Mouse (Mus musculus) hindbrain, embryonic 10.5 days (tissue): Measurements from ENCODE around the gene Kcnk1. TPM values are rescaled to one million over a fixed set of nuclear protein-coding genes. Genes with fewer than 3 reads are reported as not detected.

Source experiments
- DNase-seq: peaks from one replicate; pipeline ENCODE4 v3.0.0-alpha.2; 2017; ENCODE audit warnings: low spot score
- H3K27ac ChIP-seq: fragments of 300-500 bp; sonication (generic); 2 replicates; pipeline ENCODE4 v1.5.1; 2016; ENCODE audit warnings: mild to moderate bottlenecking, moderate library complexity
- H3K27me3 ChIP-seq: fragments of 300-500 bp; sonication (generic); 2 replicates; pipeline ENCODE4 v1.6.1; 2016; ENCODE audit warnings: mild to moderate bottlenecking; ENCODE audit not compliant: poor library complexity, insufficient read depth, severe bottlenecking
- H3K36me3 ChIP-seq: fragments of 300-500 bp; sonication (generic); 2 replicates; pipeline ENCODE4 v1.6.1; 2016; ENCODE audit warnings: mild to moderate bottlenecking, moderate library complexity
- H3K4me1 ChIP-seq: fragments of 300-500 bp; sonication (generic); replicated peaks from 2 replicates; pipeline ENCODE4 v1.6.1; 2016; ENCODE audit warnings: mild to moderate bottlenecking
- H3K4me3 ChIP-seq: fragments of 300-500 bp; sonication (generic); 2 replicates; pipeline ENCODE4 v1.5.1; 2016; ENCODE audit warnings: mild to moderate bottlenecking, moderate library complexity
- H3K9me3 ChIP-seq: fragments of 300-500 bp; sonication (generic); 2 replicates; pipeline ENCODE4 v1.6.1; 2016; ENCODE audit warnings: mild to moderate bottlenecking, moderate library complexity
- WGBS: fragments of 180-500 bp; shearing (Covaris S2); methylation state at CpG from one replicate; pipeline ENCODE4 v1.1.7; 2016; 5-methylcytosine and 5-hydroxymethylcytosine counted together
- polyA plus RNA-seq: library from polyadenylated mRNA; unstranded; fragments of >200 nt; fragmentation: Nextera tagmentation; extraction: Ambion mirVana; gene quantifications from 2 replicates; pipeline ENCODE4 v1.2.1, GENCODE M21; 2016

Gene Kcnk1
- polyA plus RNA-seq, 1 experiment from 2014 or later = 6.8 TPM

DNA sequence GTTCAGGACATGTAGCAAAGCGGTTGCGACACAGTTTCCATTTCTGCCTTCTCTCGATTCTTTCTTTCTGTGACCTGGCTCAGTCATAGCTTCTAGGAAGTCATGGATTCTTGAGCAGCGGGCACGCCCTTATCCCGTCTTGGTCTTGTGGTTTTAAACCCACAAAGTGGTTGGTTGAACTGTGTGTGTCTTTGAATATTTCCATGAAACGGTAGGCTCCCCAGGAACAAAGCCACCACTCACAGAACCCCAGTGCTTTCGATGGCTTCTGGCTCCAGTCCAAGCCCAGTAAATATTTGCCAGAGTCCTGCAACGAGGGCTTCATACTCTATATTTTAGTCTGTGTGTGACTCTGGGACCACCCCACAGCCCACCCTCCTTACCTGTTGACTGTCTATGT, 31.6 kb downstream of the Kcnk1 start:
- Histone ChIP-seq H3K4me3 (no peak overlapping the region), H3K27me3 (no peaks in the 10 kb centered on the region), H3K27ac (no peak overlapping the region), H3K9me3 (no peaks in the 10 kb centered on the region), H3K4me1 (no peaks in the 10 kb centered on the region), H3K36me3 (no peaks in the 10 kb centered on the region)
- 93% methylated on average over 9 of the region's 9 CpGs for WGBS
- no peak for DNase-seq

DNA sequence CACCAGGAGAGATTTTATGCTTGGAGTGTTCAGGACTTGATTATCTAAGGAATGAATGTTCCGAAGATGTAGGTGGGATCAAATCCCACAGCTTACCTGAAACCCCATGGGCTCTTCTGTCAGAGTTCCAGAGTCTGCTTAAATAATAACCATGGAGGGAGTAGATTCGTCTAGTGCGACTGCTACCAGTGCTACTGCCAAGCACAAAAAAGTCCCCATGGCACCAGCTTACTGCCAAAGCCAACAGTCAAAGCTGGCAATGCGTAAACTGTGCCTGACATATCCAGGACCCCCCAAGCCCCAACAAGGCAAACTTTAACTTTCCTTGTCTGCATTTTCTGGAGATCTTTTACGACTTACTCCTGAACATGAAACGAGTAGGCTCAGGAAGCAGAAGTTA, 32.5 kb downstream of the Kcnk1 start:
- no peaks in the 10 kb centered on the region for H3K36me3 ChIP-seq
- no peaks in the 10 kb centered on the region for H3K4me1 ChIP-seq
- no peak overlapping the region for H3K4me3 ChIP-seq
- H3K9me3 ChIP-seq = no peaks in the 10 kb centered on the region
- DNase-seq = no peak
- no peaks in the 10 kb centered on the region for H3K27me3 ChIP-seq
- no peak overlapping the region for H3K27ac ChIP-seq
- WGBS = 86% methylated on average over 6 of the region's 6 CpGs

DNA sequence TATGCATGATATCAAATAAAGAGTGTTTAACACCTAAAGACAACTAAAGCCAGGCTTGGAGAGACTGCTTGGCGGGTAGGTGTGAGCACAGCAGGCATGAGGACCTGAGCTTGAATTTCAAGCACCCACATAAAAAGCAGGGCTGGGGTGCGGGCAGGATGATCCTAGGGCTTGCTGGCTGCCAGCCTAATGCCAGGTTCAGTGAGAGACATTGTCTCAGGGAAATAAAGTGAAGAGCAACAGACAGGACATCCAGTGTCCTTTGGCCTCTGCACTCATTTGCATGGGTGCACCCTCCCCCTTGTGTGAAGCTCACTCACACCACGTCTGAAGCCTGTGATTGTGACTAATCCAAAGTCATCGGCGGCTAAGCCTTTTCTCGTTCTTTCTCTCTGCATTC, 34.0 kb downstream of the Kcnk1 start:
- Histone ChIP-seq H3K4me1 (no peaks in the 10 kb centered on the region), H3K27me3 (no peaks in the 10 kb centered on the region), H3K4me3 (no peak overlapping the region), H3K9me3 (no peaks in the 10 kb centered on the region), H3K27ac (no peak overlapping the region), H3K36me3 (no peaks in the 10 kb centered on the region)
- WGBS = 73% methylated on average over 6 of the region's 6 CpGs
- DNase-seq = no peak

DNA sequence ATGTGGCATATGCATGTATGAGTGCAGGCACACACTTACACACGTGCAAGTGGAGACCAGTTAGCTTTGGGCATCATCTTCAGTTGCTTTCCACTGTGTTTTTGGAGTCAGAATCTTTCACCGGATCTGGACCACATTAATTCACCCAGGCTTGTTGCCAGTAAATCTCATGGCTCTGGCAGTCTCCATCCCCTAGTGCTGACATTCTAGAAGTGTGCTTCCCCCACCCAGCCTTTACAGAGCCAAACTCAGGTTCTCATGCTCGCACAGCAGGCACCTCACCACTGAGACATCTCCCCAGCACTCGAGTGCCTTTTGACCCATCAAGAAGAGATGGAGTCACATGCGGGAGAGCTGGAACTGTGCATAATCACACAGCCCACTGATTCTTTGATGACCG, 37.8 kb downstream of the Kcnk1 start:
- Histone ChIP-seq H3K27me3 (no peaks in the 10 kb centered on the region), H3K4me1 (no peaks in the 10 kb centered on the region), H3K27ac (no peak overlapping the region), H3K9me3 (no peaks in the 10 kb centered on the region), H3K36me3 (no peaks in the 10 kb centered on the region), H3K4me3 (no peak overlapping the region)
- DNase-seq = no peak
- WGBS = 79% methylated on average over 6 of the region's 6 CpGs

DNA sequence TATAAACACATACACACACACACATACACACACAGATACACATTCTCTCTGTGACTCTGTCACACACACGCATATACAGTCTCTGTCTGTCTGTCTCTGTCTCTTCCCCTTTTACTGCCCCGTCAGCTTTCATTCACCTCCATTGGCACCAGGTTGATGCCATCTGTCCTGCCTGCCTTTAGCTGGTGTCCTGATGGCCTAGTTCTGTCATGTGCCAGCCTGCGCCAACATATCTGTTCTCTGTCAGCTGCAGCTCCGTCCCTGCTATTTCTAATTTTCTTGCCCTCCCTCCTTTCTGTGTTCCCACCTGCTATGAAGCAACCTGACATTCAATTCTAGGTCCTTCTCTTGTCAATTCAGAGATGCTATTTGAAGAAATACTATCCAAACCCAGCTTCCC, 40.1 kb downstream of the Kcnk1 start:
- Histone ChIP-seq H3K4me1 (no peaks in the 10 kb centered on the region), H3K36me3 (no peaks in the 10 kb centered on the region), H3K9me3 (no peaks in the 10 kb centered on the region), H3K4me3 (no peak overlapping the region), H3K27me3 (no peaks in the 10 kb centered on the region), H3K27ac (no peak overlapping the region)
- no peak for DNase-seq
- WGBS = 94% methylated on average over 4 of the region's 4 CpGs

DNA sequence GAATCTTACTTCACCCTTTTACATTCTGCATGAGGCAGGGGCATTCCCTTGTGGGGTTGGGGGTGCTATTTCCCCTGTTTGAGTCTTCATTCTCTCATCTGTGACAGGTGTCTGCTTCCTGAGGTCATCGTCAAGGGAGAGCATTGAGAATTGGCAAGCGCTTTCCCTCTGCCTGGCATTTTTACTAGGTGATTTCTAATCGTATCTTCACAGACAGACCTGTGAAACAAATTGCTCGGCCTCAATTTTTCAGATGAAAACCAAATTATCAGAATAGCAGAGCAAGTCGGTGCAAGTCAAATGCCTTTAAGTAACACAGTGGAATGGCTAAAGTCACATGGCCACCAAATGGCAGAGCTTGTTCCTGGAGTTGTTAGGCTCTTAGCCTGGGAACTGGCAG, 41.4 kb downstream of the Kcnk1 start:
- Histone ChIP-seq H3K27me3 (no peaks in the 10 kb centered on the region), H3K4me1 (no peaks in the 10 kb centered on the region), H3K9me3 (no peaks in the 10 kb centered on the region), H3K4me3 (no peak overlapping the region), H3K27ac (no peak overlapping the region), H3K36me3 (no peaks in the 10 kb centered on the region)
- 86% methylated on average over 5 of the region's 5 CpGs for WGBS
- no peak for DNase-seq

DNA sequence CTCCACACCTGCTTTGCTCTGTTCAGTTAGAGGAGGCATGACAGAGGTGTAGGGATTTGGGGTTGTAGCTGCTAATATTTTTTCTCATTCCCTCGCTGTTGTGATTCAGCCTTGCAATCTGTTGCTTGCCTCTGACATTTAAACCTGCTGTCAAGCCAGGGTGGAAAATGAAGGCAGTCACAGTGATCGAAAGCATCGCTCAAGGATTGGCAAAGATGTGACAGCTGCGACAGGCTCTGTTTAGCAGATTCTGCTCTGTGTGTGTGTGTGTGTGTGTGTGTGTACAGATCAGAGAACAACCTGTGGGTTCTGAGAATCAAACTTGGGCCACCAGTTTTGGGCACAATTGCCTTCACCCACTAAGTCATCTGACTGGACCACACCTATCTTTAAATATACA, 50.8 kb downstream of the Kcnk1 start:
- H3K4me3 ChIP-seq = no peak overlapping the region
- no peaks in the 10 kb centered on the region for H3K36me3 ChIP-seq
- DNase-seq = no peak
- 92% methylated on average over 4 of the region's 4 CpGs for WGBS
- H3K4me1 ChIP-seq = no peaks in the 10 kb centered on the region
- H3K27ac ChIP-seq = no peak overlapping the region
- H3K27me3 ChIP-seq = no peaks in the 10 kb centered on the region
- H3K9me3 ChIP-seq = no peaks in the 10 kb centered on the region

DNA sequence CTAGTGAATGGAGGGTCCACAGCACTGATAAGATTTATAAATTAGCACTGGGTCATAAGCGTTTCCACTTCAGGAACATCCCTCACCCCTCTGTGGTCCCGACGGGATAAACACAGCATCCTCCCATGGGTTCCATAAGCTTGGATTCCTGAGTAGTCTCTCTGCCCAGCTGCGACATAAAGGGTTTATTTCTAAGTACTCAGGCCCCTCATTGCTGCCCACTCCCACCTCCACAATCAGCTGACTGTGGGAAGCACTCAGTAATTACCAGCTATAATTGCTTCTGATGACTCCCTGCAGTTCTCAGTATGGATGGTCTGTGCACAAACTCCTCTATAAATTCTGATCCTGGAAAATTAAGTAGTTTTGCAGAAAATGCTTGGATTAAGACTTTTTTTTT, 58.9 kb downstream of the Kcnk1 start:
- no peak overlapping the region for H3K27ac ChIP-seq
- H3K36me3 ChIP-seq = no peaks in the 10 kb centered on the region
- 86% methylated on average over 4 of the region's 4 CpGs for WGBS
- no peaks in the 10 kb centered on the region for H3K9me3 ChIP-seq
- H3K27me3 ChIP-seq = no peaks in the 10 kb centered on the region
- no peak for DNase-seq
- peaks cover 7% of the 10 kb centered on the region; the same call in 1 of the 2 replicates for H3K4me1 ChIP-seq
- no peak overlapping the region for H3K4me3 ChIP-seq

DNA sequence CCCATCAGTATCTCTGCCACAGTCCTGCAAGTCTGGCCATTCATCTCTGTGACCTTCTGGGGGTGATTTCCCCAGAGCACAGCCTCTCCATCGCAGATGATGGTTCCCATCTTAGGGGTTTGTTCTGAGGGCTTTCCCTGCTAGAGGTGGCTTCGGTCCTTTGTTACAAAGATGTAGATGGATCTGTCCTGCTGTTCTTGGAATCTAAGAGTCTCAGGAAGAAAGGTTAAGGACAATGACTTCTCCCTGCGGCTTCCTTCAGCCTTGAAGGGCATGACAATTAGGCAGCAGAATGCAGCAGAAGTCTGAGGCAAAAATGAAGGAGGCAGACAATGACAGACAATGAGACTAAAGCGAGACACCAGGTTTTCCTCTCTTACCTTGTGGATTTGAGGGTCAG, 63.9 kb downstream of the Kcnk1 start:
- no peak overlapping the region for H3K27ac ChIP-seq
- 54% methylated on average over 4 of the region's 4 CpGs for WGBS
- DNase-seq = no peak
- H3K4me3 ChIP-seq = no peak overlapping the region
- peaks cover 11% of the 10 kb centered on the region; the same call in 1 of the 2 replicates for H3K4me1 ChIP-seq
- no peaks in the 10 kb centered on the region for H3K9me3 ChIP-seq
- H3K36me3 ChIP-seq = no peaks in the 10 kb centered on the region
- peaks cover 5% of the 10 kb centered on the region for H3K27me3 ChIP-seq

DNA sequence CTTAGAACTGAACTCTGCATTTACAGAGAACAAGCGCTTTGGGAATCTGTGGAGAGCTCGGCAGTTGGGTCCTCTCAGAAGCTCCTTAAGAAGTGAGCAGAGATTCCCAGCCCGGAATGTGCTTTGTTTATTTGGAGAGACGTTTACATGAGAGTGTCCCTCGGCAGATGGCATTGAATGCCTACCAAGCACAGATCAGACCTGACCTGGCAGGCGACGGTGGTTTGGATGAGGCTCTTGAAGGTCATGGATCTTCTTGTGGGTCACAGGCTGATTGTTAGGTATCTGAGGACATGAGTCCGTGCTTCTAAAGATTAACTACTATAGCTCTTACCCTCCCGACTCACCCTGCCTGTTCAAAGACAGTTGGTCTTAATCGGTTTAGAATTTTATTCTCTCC, 67.9 kb downstream of the Kcnk1 start:
- Histone ChIP-seq H3K9me3 (no peaks in the 10 kb centered on the region), H3K27me3 (peaks cover 5% of the 10 kb centered on the region), H3K4me3 (no peak overlapping the region), H3K36me3 (no peaks in the 10 kb centered on the region), H3K27ac (no peak overlapping the region), H3K4me1 (peaks cover 14% of the 10 kb centered on the region; the same call in 1 of the 2 replicates)
- WGBS = 82% methylated on average over 10 of the region's 10 CpGs
- no peak for DNase-seq

DNA sequence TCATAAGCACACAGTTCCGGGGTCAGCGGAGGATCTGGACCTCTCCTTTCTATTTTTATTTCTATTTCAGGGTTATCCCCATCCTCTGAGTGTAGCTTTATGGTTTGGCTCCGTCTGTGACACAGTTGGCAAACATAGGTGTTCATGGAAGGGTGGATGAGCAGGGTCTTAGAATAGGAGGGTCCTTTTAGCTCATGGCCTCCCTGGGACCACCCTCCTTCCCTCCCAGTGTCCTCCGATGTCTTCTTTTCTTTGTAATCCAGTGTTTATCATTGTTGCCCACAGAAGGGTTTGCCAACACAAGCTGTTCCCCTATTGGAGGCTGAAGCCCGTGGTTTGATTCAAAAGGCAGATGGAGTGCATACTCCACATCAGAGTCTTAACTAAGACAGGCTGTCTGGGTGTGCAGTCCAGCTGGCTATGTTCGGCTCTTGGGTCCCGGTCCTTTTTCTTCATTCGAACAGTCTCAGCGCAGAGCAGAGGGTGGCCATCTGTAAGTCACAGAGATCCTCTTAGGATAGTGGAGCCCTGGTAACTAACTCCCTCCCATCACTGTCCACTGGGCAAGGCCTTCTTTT, 69.0 kb downstream of the Kcnk1 start:
- H3K4me3 ChIP-seq = no peak overlapping the region
- peaks cover 5% of the 10 kb centered on the region for H3K27me3 ChIP-seq
- no peak for DNase-seq
- H3K36me3 ChIP-seq = no peaks in the 10 kb centered on the region
- WGBS = 86% methylated on average over 9 of the region's 9 CpGs
- peaks cover 7% of the 10 kb centered on the region; the same call in 1 of the 2 replicates for H3K4me1 ChIP-seq
- H3K9me3 ChIP-seq = no peaks in the 10 kb centered on the region
- 0 out of 2 replicates have a peak overlapping the region, but pooled peaks have one; percentile 6 for H3K27ac ChIP-seq

DNA sequence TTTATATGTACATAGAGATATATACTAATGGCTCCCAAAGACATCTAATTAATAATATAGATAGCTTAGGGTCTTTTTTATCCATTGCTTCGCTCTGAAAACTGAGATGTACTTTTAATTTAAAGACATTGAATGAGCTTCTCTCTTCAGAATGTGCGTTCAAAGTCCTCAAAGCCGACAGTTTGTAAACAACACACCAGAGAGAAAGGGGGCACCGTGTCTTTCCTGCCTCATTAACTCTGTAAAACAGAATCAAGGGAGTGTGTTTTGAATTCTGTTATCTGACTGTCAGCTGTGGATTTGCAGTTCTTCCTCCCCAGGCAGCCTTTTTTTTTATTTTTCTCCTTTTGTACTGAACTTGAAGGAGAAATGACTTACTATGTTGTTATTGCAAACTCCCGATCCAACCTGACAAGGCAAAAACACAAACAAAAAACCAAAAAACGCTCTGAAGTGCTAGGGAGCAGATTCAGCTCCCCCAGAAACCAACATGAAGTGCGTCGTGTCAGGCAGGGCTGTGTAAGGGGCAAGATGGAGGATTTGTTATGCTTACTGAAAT, 69.7 kb downstream of the Kcnk1 start:
- 52% methylated on average over 8 of the region's 8 CpGs for WGBS
- H3K4me1 ChIP-seq = 0 out of 2 replicates have a peak, but pooled peaks cover 3% of the 10 kb centered on the region
- H3K4me3 ChIP-seq = no peak overlapping the region
- H3K9me3 ChIP-seq = no peaks in the 10 kb centered on the region
- no peaks in the 10 kb centered on the region for H3K36me3 ChIP-seq
- 0 out of 2 replicates have a peak overlapping the region, but pooled peaks have one; percentile 16 for H3K27ac ChIP-seq
- peaks cover 5% of the 10 kb centered on the region; the same call in 1 of the 2 replicates for H3K27me3 ChIP-seq
- no peak for DNase-seq

DNA sequence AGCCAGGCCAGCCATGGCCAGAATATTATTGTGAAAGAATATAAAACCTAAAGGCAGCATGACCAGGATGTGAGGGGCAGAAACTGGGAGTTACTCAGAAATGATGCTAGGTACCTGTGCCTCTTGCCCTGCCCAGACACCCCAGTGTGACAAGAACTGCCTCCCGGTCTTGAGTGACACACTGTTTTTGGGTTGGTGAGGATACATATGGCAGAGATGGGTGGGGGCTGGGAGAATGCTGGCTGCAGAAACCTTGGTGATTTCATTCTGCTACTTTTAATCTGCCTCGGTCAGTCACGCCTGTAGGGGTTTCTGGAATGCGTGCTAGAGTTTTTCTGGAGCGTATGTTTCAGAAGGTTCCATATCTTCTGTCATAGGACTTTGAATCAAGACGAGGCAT, 72.3 kb downstream of the Kcnk1 start:
- no peak for DNase-seq
- Histone ChIP-seq H3K27ac (no peak overlapping the region), H3K4me3 (no peak overlapping the region), H3K9me3 (no peaks in the 10 kb centered on the region), H3K4me1 (peaks cover 8% of the 10 kb centered on the region; the same call in 1 of the 2 replicates), H3K36me3 (no peaks in the 10 kb centered on the region), H3K27me3 (peaks cover 3% of the 10 kb centered on the region; the same call in 1 of the 2 replicates)
- 82% methylated on average over 6 of the region's 6 CpGs for WGBS
